Mouse (Mus musculus): ENCODE data around the gene Thap2. TPM values are rescaled to one million over a fixed set of nuclear protein-coding genes. Genes with fewer than 3 reads are reported as not detected.
A peak's percentile ranks its signal among the peaks of the same experiment; 100 is the strongest.

Gene Thap2
- total and polyA plus RNA-seq, 3 experiments: 8.4 to 25.7 (median 11.4) TPM

DNA sequence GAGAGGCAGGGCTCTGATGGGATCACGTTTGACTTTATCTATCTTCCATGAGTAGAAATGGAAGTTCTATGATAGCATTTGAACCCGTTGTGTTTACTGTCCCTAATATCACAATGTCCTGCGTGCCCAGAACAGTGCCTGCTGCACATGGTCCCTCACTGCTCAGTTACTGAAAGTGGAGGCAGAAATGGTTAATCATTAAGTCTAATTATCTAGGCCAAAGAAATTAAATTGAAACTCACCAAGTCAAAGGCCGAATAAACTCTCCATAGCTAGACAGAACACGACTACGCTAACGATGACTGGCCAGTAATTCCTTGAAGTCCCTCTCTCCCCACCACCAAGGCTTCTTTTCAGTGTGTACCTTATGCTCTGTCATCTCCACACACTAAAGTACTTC, 34.7 kb downstream of the Thap2 start:
- ATAC-seq (ENCODE audit: extremely low read depth, insufficient number of reproducible peaks, low FRiP score, poor library complexity, severe bottlenecking) (no peak), DNase-seq (ENCODE audit: low spot score) (no peak)
- TF ChIP-seq GATA2 (IDR thresholded peaks at IDR 0.05; ENCODE audit: borderline replicate concordance, low read depth, low read length) (no peak), POLR2AphosphoS5 (IDR thresholded peaks at IDR 0.05; ENCODE audit: insufficient replicate concordance, low read depth, low read length) (no peak)
- Histone ChIP-seq H3K9me3 (replicated peaks) (no peaks in the 10 kb centered on the region), H3K36me3 (replicated peaks) (peaks cover 27% of the 10 kb centered on the region), H3K4me3 (ENCODE audit: low read depth, low read length) (no peak overlapping the region), H3K27me3 (ENCODE audit: insufficient read depth, low read length) (no peaks in the 10 kb centered on the region), H3K4me1 (ENCODE audit: insufficient read depth, low read depth, low read length) (peaks cover 7% of the 10 kb centered on the region)

DNA sequence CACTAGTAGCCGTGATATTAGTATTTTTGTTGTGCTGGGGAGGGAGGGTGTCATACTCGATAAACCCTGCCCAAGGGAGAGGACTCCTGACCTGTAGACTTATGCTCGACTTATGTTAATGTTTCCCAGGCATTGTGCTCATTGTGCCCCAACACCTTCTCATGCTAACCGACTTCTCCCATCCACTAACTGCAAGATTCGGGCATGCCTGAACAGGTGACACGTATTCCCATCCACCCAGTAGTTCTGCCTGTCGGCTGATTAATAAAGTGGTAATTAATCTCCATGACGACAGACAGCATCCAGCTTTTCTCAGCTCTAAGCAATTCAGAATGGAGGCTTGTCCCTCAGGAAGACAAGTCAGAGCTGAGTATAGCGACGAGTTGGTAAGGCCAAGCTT, 35.2 kb downstream of the Thap2 start:
- Histone ChIP-seq H3K27me3 (ENCODE audit: insufficient read depth, low read length) (no peaks in the 10 kb centered on the region), H3K4me3 (ENCODE audit: low read depth, low read length) (no peak overlapping the region), H3K36me3 (replicated peaks) (peaks cover 26% of the 10 kb centered on the region), H3K9me3 (replicated peaks) (no peaks in the 10 kb centered on the region), H3K4me1 (ENCODE audit: insufficient read depth, low read depth, low read length) (peaks cover 7% of the 10 kb centered on the region)
- TF ChIP-seq TAL1 (conservative IDR thresholded peaks at IDR 0.05; ENCODE audit: low read depth, low read length): no peak
- TF ChIP-seq GATA2 (IDR thresholded peaks at IDR 0.05; ENCODE audit: borderline replicate concordance, low read depth, low read length): no peak
- no peak for TF ChIP-seq CTCF (IDR thresholded peaks at IDR 0.05; ENCODE audit: low read depth, low read length)
- no peak for TF ChIP-seq GATA1 (IDR thresholded peaks at IDR 0.05; ENCODE audit: borderline replicate concordance, low read length)
- no peak for TF ChIP-seq POLR2AphosphoS5 (IDR thresholded peaks at IDR 0.05; ENCODE audit: insufficient replicate concordance, low read depth, low read length)
- DNase-seq (ENCODE audit: low spot score) (no peak), ATAC-seq (ENCODE audit: extremely low read depth, insufficient number of reproducible peaks, low FRiP score, poor library complexity, severe bottlenecking) (no peak)

DNA sequence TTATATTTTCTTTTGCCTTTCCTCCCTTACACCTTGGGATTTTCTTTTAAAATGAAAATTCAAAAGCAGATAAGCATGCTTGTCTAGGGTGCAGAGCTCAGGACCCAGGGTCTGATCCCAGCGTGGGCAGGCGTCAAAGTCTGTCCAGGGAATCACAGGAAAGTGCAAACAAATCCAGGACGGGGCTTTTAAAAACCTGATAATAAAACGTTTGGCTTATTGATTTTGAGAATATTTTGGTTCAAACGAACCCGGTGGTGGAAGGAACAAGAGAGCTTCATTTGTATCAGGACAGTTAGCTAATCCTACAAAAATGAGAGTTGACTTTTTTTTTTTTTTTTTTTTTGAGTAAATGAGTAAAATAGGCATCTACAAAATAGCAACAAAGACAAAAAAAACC, 36.1 kb downstream of the Thap2 start:
- Histone ChIP-seq H3K9me3 (replicated peaks) (no peaks in the 10 kb centered on the region), H3K4me1 (ENCODE audit: insufficient read depth, low read depth, low read length) (peaks cover 11% of the 10 kb centered on the region), H3K27me3 (ENCODE audit: insufficient read depth, low read length) (no peaks in the 10 kb centered on the region), H3K4me3 (ENCODE audit: low read depth, low read length) (no peak overlapping the region), H3K36me3 (replicated peaks) (peaks cover 30% of the 10 kb centered on the region)
- TF ChIP-seq CTCF (IDR thresholded peaks at IDR 0.05; ENCODE audit: low read depth, low read length): no peak
- TF ChIP-seq GATA2 (IDR thresholded peaks at IDR 0.05; ENCODE audit: borderline replicate concordance, low read depth, low read length): no peak
- no peak for TF ChIP-seq GATA1 (IDR thresholded peaks at IDR 0.05; ENCODE audit: borderline replicate concordance, low read length)
- no peak for TF ChIP-seq POLR2AphosphoS5 (IDR thresholded peaks at IDR 0.05; ENCODE audit: insufficient replicate concordance, low read depth, low read length)
- ATAC-seq (ENCODE audit: extremely low read depth, insufficient number of reproducible peaks, low FRiP score, poor library complexity, severe bottlenecking): no peak
- no peak for DNase-seq (ENCODE audit: low spot score)

- Histone ChIP-seq H3K27me3 (ENCODE audit: insufficient read depth, low read length) (no peaks in the 10 kb centered on the region), H3K4me3 (ENCODE audit: low read depth, low read length) (no peak overlapping the region), H3K4me1 (ENCODE audit: insufficient read depth, low read depth, low read length) (peaks cover 17% of the 10 kb centered on the region), H3K9me3 (replicated peaks) (no peaks in the 10 kb centered on the region), H3K36me3 (replicated peaks) (peaks cover 43% of the 10 kb centered on the region)
- DNase-seq (ENCODE audit: low spot score) (no peak), ATAC-seq (ENCODE audit: extremely low read depth, insufficient number of reproducible peaks, low FRiP score, poor library complexity, severe bottlenecking) (no peak)
- TF ChIP-seq GATA1 (IDR thresholded peaks at IDR 0.05; ENCODE audit: borderline replicate concordance, low read length) (no peak), TAL1 (conservative IDR thresholded peaks at IDR 0.05; ENCODE audit: low read depth, low read length) (no peak), CTCF (IDR thresholded peaks at IDR 0.05; ENCODE audit: low read depth, low read length) (no peak), POLR2AphosphoS5 (IDR thresholded peaks at IDR 0.05; ENCODE audit: insufficient replicate concordance, low read depth, low read length) (no peak), GATA2 (IDR thresholded peaks at IDR 0.05; ENCODE audit: borderline replicate concordance, low read depth, low read length) (no peak)
Measured at GRCm38 (mm10) chr10:115346444-115346843, 37.8 kb downstream of the Thap2 start.

DNA sequence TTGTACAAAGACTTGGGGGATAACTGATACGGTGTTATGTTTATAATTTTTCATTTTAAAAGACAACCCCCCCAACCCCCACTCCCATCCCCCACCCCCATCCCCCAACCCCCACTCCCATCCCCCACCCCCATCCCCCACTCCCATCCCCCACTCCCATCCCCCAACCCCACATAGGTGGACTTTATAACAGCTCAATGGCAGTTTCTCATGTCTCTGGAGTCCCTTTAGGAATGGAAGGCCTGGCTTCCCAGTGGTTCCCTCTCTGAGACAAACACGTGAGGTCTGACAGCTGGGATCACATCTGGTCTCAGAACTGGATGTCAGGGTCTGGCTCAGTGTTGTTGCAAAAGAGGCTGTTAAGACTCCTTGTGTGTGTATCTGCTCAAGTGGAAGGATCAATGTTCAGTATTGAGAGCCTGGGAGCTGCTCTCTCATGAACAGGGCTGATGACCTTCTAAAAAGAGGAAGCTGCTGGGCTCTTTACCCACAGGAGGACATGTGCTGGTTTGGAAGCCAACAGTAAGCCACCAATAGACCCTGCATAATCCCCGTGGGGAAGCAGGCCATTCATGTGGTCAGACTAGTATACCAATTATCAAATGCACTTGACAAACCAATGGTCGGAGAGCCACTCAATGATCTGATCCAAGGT, 41.3 kb downstream of the Thap2 start:
- ATAC-seq (ENCODE audit: extremely low read depth, insufficient number of reproducible peaks, low FRiP score, poor library complexity, severe bottlenecking) (peak; percentile 87), DNase-seq (ENCODE audit: low spot score) (peak; percentile 29)
- Histone ChIP-seq H3K9me3 (replicated peaks) (no peaks in the 10 kb centered on the region), H3K4me3 (ENCODE audit: low read depth, low read length) (no peak overlapping the region), H3K36me3 (replicated peaks) (peaks cover 51% of the 10 kb centered on the region), H3K27me3 (ENCODE audit: insufficient read depth, low read length) (no peaks in the 10 kb centered on the region), H3K4me1 (ENCODE audit: insufficient read depth, low read depth, low read length) (peaks cover 14% of the 10 kb centered on the region)
- TF ChIP-seq GATA2 (IDR thresholded peaks at IDR 0.05; ENCODE audit: borderline replicate concordance, low read depth, low read length) (no peak), GATA1 (IDR thresholded peaks at IDR 0.05; ENCODE audit: borderline replicate concordance, low read length) (no peak), TAL1 (conservative IDR thresholded peaks at IDR 0.05; ENCODE audit: low read depth, low read length) (no peak), POLR2AphosphoS5 (IDR thresholded peaks at IDR 0.05; ENCODE audit: insufficient replicate concordance, low read depth, low read length) (no peak), CTCF (IDR thresholded peaks at IDR 0.05; ENCODE audit: low read depth, low read length) (no peak)

DNA sequence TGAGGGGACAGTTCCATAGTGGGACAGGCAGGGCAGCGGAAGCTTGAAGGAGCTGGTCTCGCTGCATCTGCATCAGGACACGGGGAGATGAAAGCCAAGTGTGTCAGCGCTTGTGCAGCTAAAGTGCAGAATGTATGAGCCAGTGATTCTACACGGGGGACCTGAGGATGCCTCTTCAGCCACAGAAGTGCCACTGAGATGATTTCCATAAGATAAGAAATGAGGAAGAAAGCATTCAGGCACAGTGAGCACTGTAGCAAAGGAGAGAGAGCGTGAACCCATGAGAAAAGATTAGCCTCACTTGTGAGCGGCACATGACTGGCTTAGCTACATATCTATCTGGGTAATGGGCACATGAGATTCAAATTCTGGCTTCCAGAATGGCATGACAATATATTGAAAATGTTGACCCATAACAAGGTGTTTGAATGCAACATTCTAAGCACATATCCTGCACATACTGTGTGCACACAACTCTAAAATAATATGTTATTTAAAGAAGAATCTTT, 44.4 kb downstream of the Thap2 start:
- no peak for DNase-seq (ENCODE audit: low spot score)
- no peak for TF ChIP-seq TAL1 (conservative IDR thresholded peaks at IDR 0.05; ENCODE audit: low read depth, low read length)
- Histone ChIP-seq H3K9me3 (replicated peaks) (no peaks in the 10 kb centered on the region), H3K36me3 (replicated peaks) (peaks cover 41% of the 10 kb centered on the region), H3K27me3 (ENCODE audit: insufficient read depth, low read length) (no peaks in the 10 kb centered on the region), H3K4me3 (ENCODE audit: low read depth, low read length) (no peak overlapping the region), H3K4me1 (ENCODE audit: insufficient read depth, low read depth, low read length) (peaks cover 14% of the 10 kb centered on the region)
- peak; percentile 36; the same call in 1 of the 2 replicates for ATAC-seq (ENCODE audit: extremely low read depth, insufficient number of reproducible peaks, low FRiP score, poor library complexity, severe bottlenecking)
